Mouse (Mus musculus) thymus, postnatal 4 days (tissue): Measurements from ENCODE around the gene Capn15.

ENCODE experiments used
- DNase-seq: peaks from one replicate; pipeline ENCODE4 v3.0.0; 2021

Gene Capn15

DNA sequence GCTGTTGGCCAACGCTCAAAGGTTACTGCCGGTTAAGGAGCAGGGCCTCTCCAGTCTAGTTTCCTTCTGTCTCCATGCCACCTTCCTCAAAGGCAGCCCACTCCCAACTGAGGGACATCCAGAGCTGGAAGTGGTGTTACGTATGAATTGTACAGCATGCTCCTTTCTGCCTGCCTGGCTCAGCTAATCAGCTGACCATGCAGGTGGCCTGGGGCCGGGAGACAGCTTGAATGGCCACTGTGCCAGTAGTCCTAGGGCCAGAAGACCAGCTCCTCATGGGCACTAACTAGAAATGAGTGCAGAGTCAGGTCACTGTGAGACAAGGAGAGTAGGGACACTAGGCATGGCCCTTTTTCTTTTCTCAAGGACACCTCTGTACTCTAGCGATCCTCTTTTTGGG, 32.4 kb downstream of the Capn15 start:
- no peak for DNase-seq

DNA sequence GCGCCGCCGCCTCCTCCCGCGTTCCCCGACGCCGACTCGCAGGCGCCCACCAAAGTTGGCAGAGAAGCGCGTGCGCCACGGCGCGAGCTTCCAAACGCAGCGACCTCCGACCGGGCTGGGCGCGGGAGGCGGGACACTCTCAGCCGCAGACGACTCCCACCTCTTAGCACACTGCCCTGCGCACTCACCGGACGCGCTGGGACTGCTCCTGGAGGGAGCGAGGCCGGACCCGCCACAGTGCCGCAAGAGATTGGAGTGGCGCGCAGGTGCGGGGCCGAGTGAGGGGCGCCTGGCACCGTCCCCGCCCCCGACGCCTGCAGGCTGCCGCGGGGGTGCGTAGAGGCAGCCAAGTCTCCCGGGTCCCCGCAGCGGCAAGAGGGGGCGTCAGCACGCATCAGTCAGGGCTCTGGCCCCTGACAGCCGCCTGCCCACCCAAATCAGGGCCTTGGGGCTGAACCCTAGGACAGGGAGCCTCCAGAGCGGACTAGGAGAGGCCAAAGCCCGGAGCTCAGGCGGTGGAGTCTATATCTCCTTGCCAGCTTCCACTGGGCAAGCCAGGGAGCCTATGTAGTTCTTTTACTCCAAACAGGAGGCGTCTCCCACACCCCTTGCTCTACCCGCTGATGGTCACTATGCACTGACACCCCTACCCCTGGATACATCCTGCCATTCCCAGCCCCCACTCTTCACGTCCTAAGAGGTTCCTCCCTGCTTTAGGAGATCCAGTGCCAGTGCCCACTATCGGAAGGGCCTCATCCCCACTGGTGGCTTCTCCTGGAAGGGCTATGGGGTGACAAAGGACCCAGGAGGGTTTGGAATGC, 33.6 kb downstream of the Capn15 start, which contains the start of gene A930017K11Rik:
Gene A930017K11Rik, minus strand, starts transcription at position 763 of the 821 bp plus-strand sequence.
- peak; percentile 26 for DNase-seq

DNA sequence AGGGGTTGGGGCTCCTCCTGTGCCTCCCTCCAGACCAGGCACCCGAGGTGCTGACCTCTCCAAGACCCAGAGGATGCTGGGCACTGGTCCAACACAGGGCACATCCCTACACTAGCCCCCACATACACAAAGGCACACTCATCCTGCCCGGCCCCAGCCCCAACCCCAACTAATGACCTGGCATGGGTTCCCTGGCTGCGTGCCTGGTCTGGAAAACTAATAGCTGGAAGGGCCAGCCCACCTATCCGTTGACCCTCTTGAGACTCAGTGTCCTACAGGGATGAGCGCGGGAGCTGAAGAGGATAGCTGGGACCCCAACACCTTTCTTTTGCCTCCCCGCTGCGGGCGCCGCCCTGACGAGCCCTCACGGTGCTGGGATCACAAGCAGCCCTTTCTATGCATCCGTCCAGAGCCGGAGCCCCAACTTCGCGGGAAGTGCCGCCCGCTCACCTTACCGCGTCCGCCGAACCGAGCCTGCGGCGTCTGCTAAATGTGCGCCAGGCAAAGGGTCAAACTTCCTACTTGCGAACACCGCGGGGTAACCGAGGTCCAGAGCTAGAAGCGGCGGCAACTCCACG, 34.3 kb downstream of the Capn15 start:
- peak; percentile 14 for DNase-seq

DNA sequence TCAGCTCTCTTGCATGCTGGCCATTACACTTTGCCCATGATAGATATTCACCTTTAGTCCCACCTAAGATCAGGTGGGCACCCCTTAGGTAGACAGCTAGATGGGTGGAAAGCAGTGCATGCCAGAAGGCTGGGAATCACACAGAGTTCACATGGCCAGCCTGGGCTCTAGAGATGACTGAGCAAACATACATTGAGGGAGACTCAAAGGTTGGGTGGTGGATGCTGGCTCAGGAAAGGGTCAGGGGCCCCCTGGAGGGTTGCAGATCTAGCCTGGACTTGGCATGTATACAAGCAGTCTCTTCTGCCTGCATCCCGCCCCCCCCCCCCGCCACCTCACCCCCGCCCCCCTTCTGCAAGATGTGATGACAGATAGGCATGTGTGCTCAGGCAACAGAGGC, 34.9 kb downstream of the Capn15 start:
- DNase-seq: no peak

DNA sequence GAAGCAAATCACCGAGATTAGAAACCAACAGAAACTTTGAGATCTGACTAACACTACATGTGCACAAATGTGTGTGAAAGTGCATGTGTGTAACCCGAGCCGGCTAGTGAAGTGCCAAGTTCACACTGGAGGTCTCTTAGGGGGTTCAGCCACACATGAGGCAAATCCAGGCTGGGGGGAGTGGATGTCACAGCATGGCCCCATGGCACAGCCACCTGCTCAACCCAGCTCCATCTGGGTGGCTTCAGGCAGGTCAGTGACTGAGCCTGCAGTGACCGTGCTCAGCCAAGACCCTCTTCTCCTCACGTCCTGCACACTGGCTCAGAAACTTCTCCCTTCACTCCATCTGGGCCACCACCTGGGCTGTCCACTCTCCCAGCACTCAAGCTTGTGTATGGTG, 35.6 kb downstream of the Capn15 start:
- no peak for DNase-seq

DNA sequence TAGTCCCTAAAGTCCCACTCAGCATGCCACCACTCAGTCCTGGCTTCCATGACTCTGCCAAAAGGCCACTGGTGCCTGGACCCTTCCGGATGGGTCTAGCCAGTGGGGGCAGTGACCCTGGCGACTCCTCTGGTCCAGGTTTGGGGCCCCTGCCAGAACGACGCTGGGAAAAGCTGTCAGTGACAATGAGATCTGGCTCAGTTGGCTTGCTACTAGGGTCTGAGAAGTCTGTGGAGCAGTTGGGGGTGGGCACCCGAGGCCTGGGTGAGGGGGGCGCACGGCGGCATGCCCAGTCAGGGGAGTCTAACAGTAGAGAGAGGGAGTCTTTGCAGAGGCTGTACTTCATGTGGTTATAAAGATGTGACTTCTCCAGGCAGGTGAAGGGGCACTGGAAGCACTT, 37.5 kb downstream of the Capn15 start:
- no peak for DNase-seq

DNA sequence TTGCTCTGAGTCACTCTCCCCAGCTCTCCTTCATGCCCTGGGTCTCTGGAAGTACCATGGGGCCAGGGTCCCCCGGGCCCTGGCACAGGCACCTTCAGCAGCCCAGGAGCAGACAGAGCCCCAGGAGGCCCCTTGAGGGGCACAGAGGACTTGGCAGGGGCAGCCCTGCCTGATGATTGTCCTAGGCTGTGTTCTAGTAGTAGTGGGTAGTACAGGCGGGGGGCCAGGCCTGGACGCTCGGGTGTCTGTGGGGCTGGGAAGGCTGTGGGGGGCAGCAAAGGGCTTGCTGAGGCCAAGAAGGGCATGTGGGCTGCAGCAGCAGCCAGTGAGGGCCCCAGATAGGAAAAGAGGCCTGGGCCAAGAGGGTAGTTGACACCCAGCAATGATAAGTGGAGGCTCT, 38.0 kb downstream of the Capn15 start:
- no peak for DNase-seq

DNA sequence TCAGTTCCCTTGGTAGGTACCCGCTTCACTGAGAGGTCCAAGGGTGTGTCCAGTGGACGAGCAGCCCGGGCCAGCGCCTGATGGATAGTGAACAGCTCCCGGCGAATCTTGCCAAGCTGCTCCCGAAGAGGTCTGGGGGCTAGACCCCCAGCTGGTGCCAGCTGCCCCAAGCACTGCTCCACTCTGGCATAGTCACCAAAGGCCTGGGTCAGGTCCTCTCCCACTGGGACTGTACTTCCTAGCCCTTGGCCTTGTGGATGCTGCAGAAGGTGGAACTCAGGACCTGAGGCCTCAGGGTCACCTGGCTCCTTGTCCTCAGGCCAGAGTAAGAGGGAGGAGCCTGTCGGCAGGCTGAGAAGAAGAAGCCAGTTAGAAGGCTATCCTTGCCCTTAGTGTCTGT, 38.7 kb downstream of the Capn15 start:
- no peak for DNase-seq

DNA sequence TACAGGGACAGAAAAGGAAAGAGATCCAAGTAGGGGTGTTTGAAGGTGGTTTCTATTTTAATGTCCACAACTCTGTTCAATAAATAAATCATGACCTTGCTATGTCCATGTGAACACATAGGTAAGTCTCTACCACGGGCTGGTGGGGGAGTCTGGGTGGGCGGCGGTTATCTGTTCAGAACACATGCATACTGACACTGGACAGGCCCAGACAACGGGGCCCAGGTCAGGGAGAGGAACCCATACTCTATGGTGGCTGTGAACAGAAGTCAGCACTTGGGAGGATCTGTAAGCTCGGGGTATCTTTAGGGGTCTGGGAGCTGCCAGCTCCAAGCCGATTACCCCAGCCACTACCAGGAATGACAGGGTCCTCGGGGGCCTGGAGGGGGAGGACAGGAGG, 39.2 kb downstream of the Capn15 start:
- no peak for DNase-seq

DNA sequence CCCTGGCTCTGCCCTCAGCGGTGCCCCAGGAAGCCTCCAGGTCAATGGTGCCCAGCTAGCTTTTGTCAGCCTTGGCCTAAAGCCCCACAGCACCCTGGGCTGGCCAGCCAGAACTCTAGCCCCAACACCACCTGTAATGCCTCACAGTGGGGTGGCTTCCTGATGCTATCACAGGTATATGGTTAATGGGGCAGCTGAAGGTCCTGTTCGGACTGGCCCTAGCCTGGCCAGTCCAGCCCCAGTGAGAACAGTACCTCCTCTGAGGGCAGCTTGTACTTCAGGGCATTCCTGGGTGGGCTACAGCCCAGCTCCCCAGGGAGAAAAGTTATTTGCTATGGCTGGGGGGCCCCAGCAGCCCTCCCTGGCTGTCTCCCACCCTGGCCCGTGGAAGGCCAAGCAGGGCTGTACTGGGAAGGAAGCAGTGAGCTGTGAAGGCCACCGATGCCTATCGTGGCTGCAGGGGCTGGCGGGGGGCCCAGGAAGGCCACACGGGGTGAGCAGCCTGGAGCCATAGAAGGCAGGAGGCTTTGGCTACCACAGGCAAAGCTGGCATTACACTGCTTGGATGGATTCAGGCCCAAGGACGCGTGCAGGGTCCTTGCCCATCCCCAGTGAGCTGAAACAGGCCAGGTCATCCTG, 40.0 kb downstream of the Capn15 start:
- DNase-seq: no peak

DNA sequence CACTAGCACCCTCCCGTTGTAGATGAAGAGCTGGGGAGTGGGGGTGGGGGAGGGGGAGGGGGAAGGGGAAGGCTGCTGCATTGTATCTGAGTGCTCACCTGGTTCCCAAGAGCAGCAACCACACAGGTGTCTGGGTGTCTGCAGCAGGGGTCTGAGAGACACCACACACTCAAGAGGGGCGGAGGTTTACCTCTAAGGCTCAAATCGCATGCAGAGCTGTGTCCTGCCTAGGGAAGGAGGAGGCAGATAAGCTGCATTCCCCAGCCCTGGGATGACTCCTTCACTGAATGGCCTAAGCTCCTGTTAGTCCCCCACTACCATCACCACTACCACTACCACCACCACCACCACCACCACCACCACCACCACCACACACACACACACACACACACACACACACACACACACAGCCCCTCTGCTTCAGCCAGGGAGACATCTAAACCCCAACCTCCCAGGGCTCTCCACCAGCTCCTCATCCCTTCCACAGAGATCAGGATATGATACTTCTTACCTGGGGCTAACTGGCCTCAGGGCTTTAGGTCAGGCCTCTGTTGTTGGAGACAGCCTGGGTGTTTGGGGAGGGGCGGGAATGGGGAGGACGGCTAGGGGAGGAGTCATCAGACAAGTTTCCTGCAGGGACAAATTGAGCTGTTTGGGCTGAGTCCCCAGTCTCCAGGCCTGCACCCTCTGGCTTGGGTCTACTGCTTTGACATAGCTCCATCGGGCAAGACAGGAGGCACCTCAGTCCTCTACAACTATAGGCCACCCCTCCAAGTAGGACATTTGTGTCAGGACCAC, 41.0 kb downstream of the Capn15 start, which contains the start of the genes Pigq and Nhlrc4:
Gene Pigq, minus strand, starts transcription at position 571 of the 798 bp plus-strand sequence.
Gene Nhlrc4, minus strand, starts transcription at position 596 of the 798 bp plus-strand sequence.
- DNase-seq: no peak

DNA sequence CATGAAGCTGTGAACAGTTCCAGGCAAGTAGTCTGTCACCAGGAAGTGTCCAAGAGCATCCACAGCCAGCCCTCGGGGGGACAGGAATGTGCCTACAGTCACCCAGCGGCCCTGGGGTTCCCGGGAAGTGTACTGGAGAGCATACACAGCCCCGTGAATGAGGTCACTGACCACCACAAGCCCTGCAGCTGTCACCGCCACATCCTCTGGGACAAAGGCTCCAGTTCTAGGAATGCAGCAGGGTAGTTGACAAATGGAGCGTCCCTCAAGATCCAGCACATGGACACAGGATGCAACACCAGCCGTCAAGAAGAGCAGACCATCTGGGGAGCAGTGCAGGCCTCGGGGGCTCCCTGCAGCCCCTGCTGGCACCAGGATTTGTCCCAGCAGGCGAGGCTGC, 41.8 kb downstream of the Capn15 start:
- DNase-seq: no peak

DNA sequence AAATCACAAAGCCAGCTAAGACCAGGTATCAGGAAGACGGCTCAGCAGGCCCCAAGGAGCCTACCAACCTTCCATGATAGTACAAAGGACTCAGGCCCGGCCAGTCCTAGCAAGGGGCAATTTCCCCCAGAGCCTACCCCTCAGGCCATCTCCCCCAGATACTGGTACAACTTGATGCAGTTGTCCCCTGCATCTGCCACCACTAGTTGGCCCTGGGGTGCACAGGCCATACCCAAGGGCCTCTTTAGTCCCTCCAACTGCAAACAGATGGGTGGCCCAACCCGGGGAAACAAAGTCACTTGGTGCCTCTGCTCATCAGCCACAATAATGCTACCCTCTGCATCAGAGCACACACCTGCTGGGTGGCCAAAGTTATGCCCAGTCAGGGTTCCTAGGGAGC, 42.4 kb downstream of the Capn15 start:
- no peak for DNase-seq

DNA sequence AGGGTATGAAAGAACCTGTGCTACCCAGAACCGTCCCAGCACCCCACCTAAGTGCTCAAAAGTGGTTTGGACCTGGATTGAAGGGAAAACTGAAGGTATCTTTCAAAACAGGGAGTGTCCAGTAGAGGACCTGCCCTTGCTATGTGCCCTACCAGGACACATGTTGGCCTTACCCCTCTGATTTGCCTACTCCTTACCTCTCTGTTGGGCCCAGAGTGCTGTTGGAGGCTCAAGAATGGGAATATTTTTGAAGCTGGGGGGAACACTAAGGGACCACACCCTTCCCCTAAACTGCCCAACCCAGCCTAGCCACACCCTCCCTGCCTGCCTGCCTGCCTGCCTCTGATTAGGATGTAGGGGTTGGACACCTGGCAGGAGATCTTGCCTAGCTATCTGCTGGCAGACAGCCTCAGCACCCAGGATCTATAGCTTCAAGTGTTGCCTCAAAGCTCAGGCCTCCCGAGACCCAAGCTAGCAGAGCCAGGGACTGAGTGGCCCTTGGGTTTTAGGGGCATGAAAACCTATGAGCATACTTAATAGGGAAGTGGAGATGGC, 42.9 kb downstream of the Capn15 start:
- no peak for DNase-seq

DNA sequence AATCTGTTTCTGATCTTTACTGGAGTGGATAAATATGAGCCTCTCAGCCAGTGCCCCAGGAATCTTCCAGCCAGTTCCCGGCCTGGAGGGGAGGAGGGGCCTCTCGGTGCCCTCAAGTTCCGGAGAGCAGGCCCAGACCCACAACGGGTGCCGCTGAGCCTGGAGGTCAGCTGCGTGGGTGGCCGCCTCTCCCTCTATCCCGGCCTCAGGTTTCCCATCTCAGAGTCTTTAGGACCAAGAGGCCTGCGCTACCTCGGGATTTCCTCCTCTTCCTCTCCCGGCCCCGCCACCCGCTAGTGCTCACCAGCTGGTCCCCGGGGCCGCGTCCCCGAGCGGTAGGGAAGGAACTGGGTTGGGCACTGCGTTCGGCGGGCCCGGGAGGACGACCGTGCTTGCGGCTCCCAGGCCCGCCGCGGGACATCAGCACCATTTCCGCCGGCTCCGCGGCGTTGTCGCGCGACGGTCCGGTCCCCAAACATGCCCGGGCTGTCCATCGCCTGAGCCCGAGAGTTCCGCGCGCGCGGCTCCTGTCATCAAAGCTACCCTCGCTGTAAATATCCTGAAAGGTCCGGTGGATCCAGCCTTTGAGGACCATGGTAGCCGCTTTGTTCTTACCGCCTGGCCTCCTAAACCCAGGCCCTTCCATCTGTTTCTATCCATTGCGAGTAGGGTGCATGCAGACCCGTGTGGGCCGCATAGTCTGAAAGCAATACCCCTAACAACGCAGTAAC, 43.9 kb downstream of the Capn15 start:
- DNase-seq: peak; percentile 85

DNA sequence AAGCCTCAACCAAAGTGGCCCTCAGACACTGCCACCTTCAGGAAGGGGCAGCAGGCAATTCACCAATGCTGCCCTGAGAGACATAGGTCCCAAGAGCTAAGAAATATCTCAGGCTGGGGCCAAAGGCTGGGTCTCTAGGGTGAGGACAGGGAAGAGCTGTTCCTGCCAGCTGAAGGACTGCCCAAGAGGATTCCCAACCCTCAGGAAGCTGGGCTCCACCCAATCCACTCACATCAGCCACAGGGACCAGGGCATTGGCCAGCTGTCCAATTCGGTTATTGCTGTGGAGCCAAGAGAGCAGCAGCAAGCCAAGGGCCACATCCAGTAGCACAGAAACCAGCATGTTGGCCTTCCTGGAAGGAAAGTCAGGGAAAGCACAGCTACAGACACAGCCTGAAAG, 51.1 kb downstream of the Capn15 start:
- DNase-seq: no peak

DNA sequence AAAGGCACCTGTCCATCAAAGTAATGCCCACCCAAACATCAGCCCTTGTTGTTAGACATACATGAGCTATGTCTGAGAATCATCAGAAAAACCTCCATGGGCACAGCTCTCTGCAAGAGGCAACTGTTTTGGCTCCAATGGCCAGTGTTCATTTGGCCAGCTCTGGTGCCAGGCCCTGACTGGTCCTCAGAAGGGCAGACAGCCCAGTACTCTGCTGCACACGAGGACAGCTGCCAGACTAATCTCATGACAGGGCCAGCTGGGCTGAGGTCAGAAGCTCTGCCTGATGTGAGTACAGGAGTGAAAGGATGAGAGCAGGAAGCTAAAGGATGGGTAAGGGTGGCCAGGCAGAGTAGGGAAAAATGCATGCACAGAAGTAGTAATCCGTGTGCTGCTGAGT, 60.2 kb downstream of the Capn15 start:
- no peak for DNase-seq

DNA sequence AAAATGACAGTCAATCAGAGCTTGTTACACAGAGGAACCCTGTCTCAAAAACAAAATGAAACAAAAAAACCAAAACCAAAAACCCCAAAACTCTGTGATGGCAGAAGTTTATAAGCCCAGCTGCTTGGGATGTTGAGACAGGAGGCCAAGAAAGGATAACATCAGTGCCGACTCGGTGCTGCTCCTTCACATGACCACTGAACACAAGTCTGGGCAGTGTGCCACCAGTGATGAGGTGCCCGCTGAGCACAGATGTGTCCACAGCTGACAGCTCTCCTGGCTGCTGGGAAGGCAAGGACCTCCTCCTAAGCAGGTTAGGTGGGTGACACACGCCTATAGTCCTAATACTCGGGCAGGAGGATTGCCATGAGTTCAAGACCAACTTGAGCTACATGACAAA, 63.5 kb downstream of the Capn15 start:
- no peak for DNase-seq

DNA sequence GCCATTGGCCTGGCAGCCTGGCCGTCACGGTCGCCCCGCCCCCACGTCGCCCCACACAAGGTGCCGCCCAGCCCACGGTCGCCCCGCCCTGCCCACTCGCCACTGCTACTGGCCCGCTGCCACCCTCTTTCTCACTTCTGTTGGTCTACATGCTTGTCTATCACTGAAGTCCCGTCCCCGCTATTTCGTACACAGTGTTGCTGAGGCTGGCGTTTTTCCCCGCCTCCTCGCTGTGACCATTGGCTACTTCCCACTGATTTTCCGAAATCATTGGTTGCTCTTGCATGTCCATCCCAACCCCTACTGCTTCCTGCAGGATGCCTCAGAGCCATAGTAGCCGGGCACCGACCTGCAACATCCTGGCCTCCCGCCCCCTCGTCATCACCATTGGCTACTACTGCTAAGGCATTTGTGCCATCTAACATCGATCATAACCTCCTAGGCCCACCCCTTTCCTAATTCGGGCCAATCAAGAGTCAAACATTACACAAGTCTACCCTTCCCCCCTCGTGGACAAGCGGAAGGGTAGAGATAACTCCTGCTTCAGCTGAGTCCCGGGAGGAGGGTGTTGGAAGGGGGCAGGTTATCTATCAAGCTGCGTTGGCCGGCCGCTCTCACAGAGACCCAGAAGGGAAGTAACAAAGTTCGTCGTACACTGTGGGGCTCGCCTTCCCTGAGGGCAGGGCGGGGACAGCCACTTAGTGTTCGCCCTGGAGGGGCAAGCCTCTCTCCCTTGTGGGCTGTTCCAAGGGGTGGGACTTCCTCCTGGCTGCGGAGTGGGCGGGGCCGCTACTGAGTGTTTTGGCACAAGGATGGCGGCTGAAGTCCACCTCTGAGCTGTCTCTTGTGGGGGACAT, 65.6 kb downstream of the Capn15 start:
- peak; percentile 100 for DNase-seq

DNA sequence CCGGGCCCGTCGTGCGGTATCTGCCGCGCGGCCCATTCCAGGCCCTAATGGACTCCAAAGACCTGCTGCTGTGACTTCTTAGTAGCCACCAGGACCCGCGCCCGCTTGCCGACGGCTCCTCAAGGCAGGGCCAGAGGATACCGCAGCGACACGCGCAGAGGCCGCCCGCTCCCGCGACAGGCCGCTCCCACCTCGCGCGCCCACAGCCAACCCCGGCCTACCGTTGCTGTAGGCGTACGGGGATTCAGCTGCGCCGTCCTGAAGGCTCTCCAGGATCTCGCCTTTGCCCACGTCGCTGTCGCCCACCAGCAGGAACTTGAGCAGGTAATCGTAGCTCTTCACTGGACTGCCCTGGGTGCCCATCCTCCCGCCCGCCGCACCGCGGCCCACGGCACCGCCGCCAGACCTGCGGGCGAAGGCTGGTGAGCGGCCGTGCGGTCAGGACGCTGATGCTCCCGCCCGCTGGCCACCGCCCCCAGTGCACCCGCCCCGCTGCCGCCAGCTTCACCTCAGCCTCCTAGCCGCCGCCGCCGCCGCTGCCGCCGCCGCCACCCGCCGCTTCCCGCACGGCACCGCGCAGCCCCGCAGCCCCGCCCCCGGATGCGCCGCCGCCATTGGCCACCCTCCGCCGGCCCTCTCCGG, 66.3 kb downstream of the Capn15 start, which contains the start of gene Rab40c:
Gene Rab40c, minus strand, starts transcription at position 584 of the 642 bp plus-strand sequence.
- DNase-seq: peak; percentile 73
